ENCODE assay signal across 24 mouse cellular contexts in the genomic region with DNA sequence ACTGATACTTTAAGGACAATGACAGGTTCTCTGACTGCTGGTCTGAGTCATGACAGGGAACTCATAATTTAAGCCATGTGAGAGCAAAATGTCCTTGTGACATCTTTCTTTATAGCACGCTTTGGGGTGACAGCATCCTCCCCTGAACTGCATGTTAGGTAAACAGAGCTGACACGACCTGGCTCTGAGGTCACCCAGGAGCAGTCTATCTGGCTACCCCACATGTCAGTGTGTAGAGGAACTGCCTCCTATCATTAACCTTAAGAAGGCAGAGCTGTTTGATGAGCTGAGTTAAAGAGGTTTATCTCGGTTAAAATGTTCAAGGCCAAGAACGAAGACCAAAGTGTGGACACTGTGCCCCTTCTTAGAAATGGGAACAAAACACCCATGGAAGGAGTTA. TPM values are rescaled to one million over a fixed set of nuclear protein-coding genes. Genes with fewer than 3 reads are reported as not detected.
"Had no signal": no experiment of that assay in that cellular context is flagged by ENCODE, and none has a peak within 500 bp of the region (broad histone marks: within the 10 kb centered on the region; RNA-seq: fewer than 3 reads in every experiment).

No protein-coding gene starts in this region.

- H3K27me3 ChIP-seq: liver, embryonic 12.5 days; midbrain, embryonic 12.5 days; neural tube, embryonic 13.5 days had no signal

- H3K4me3 ChIP-seq: limb, embryonic 10.5 days; liver, embryonic 12.5 days; megakaryocyte, embryonic 14.5 days; midbrain, embryonic 12.5 days; neural tube, embryonic 13.5 days had no signal

- H3K4me2 ChIP-seq: liver, embryonic 12.5 days; lung, embryonic 14.5 days; midbrain, embryonic 12.5 days; neural tube, embryonic 13.5 days had no signal

- H3K4me1 ChIP-seq: limb, embryonic 10.5 days; liver, embryonic 12.5 days; megakaryocyte, embryonic 14.5 days; neural tube, embryonic 13.5 days had no signal

- H3K36me3 ChIP-seq: liver, embryonic 12.5 days had no signal

- ATAC-seq: liver, embryonic 12.5 days; midbrain, embryonic 16.5 days had no signal

- H3K9ac ChIP-seq: liver, embryonic 12.5 days; lung, embryonic 14.5 days; midbrain, embryonic 12.5 days; neural tube, embryonic 13.5 days had no signal

- H3K27ac ChIP-seq: limb, embryonic 10.5 days; liver, embryonic 12.5 days; midbrain, embryonic 12.5 days; neural tube, embryonic 13.5 days had no signal

- DNase-seq: kidney, postnatal 10 days; lung, embryonic 14.5 days; lung, postnatal 10 days; lung, postnatal 4 days; retina, postnatal 1 day; right cerebral cortex, postnatal 4 days; spleen, adult 18-20 months; thymus, adult 18-20 months; thymus, postnatal 25 days had no signal

- H3K9me3 ChIP-seq: limb, embryonic 10.5 days; liver, embryonic 12.5 days; megakaryocyte, embryonic 14.5 days; neural tube, embryonic 13.5 days had no signal

RNA-seq across cellular contexts. Expression of gene Nms, which starts 57.6 kb away (rescaled TPM):
- total RNA-seq: layer of hippocampus, adult 8-10 months; layer of hippocampus, postnatal 14 days; left cerebral cortex, adult 18-20 months; left cerebral cortex, postnatal 10 days had no signal
- polyA plus RNA-seq: large intestine, adult 2 months; limb, embryonic 10.5 days; limb, embryonic 14.5 days; liver, embryonic 12.5 days; liver, embryonic 16.5 days; lung, embryonic 14.5 days; stomach, embryonic 14.5 days; urinary bladder, adult 2 months had no signal
